Mouse (Mus musculus) cerebellum, adult 9-10 months (tissue): ENCODE measurements around the gene Gm21915.
A peak's percentile ranks its signal among the peaks of the same experiment; 100 is the strongest.

Source experiments
- DNase-seq: peaks from one replicate; pipeline ENCODE4 v3.0.0; 2022

Gene Gm21915

GRCm38 (mm10) chr9:40671323-40671930 is 1.0 kb downstream of the Gm21915 start:
- no peak for DNase-seq

DNA sequence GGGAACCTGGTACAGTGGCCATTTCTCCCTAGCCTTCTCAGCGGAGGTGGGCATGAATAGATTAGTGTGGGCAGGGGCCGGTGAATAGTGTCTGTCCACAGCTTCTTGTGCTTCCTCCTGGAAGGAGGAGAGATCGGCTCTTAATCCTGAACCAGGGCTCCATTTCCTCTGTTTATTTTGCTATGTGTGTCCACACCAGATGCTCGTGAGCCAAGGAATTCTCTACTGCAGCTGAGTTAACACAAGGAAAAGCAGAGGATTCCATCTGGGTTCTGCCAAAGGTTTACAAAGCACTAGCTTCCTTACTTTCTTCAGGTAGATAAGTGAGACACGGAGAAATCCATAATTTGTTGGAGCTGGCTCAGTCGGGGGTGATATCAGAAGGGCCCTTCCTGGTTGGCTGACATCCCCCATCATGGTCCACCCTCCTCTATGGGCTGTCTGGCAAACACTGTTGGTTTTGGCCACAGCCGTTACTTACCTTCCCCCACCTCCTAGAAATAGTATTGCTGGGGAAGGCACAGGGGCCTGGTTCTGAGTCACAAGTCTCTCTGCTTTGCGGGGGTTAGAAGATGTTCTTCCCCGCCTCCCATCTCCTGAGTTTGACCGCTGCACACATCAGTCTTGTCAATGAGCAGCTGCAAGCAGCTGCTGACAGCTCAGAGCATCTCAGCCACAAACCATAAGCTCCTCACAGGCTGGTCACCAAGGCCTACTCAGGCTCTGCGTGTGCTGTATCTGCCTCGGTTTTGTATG is 5.0 kb downstream of the Gm21915 start:
- DNase-seq = no peak

DNA sequence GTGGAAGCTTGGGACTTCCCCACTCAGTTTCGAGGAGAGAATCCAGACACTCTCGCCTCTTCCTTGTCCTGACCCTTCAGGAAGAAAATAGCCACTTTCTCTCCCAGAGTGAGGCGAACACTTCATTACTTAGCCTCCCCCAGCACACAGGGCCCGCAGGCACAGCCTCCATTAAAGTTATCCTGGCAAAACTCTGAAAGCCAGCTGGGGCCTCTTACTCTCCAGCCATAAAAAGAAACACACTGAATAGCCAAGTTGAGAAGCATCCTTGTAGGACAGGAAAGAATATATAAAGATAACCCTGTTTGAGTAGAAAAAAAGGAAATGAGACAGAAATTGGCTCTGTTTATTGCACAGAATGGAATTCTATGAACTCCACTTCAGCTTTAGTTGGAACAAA is 8.2 kb downstream of the Gm21915 start:
- DNase-seq = no peak

GRCm38 (mm10) chr9:40685801-40686420 is 15.5 kb downstream of the Gm21915 start, which contains the start of gene Clmp:
Gene Clmp, plus strand, starts transcription at chr9:40685962.
- DNase-seq = no peak

- DNase-seq = no peak
These were observed 16.0 kb downstream of the Gm21915 start for GRCm38 (mm10) chr9:40686421-40686899.

- no peak for DNase-seq
These were observed 16.6 kb downstream of the Gm21915 start for GRCm38 (mm10) chr9:40687053-40687452.

DNA sequence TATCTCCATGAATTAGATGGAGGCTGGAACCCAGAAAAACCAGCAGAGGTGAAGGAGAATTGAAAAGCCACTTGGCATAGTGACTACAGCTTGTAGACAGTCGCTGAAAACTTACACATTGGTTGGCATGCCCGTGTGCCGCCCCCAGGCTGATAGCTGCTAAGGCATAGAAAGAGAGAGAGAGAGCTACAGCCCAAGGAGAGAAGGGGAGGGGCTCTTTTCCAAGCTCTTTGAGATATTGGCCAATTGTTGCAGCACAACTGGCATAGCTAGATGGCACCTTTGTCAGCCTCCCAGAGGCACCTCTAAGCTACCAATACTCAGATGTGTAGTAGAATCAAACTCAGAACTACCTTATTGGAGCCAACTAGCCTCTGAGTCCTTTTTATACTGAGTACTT is 17.1 kb downstream of the Gm21915 start:
- no peak for DNase-seq

DNA sequence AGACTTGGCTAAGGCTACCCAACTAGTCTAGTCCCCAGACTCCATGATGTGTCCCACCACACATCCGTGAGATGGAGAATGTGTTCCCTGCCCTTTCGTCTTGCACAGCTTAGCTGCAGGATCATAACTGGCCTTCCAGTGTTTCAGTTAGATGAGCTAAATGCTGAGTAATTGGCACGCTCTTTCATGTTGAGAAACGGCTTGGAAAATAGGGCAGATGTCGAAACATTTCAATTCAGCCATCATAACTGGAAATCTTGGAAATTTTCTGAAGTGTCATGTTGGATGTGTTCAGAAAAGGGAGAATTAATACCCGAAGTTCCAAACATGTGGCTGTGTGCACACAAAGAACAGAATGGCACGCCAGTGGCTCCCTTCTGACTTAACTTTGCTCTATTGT is 20.1 kb downstream of the Gm21915 start:
- no peak for DNase-seq

DNA sequence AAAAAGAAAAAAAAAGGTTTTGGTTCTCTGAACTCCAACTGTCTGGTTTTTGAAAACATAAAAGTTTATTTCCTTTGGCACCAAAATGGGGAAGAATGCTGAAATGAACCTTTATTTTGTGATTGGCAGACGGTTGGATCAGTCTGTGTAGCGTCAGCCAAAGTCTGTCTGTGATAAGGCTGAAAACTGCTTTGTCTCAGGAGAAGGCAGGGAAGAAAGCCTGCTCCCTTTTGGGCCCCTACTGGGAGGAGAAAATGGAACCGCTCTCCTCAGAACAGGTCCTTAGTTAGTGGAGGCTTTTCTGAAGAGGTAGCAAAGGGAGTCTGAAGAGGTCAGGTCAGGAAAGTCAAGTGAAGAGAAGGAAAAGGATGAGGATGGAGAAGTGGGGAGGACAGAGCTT is 22.6 kb downstream of the Gm21915 start:
- DNase-seq = no peak

DNA sequence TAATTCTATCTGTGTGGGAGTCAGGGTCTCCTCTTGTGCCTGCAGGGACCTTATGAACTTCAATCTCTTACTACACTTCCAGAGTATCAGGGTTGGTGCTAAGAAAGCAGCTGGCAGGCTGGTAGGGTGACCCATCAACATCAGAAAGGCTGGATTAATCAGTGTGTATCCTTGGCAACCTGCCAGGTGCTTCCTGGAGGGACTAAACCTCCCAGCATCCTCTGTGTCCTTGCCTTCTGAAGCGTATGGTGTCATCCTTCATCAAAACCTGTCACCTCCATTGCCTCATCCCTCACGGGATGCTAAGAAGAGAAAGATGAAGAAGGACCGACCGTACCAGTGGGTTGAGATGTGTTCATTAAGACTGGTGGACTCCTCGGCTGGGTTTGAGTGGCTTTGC is 23.4 kb downstream of the Gm21915 start:
- no peak for DNase-seq

DNA sequence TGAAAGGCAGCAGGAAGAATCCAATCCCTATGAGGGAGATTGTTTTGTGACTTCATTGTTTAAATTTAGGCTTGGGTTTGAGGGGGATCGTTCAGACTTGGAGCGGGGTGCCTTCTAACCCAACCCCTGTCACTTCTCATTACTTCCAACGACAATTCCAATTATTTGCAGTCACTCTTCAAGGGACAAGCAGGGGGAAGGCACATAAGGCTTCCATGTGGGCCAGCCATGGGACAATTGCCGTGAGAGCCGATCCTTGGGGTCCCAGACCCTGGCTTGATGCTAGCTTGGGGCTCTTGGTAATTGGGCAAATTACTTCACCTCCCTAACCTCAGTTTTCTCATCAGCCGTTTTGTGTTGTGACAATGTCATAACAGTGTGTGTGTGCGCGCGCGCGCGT is 23.9 kb downstream of the Gm21915 start:
- no peak for DNase-seq

DNA sequence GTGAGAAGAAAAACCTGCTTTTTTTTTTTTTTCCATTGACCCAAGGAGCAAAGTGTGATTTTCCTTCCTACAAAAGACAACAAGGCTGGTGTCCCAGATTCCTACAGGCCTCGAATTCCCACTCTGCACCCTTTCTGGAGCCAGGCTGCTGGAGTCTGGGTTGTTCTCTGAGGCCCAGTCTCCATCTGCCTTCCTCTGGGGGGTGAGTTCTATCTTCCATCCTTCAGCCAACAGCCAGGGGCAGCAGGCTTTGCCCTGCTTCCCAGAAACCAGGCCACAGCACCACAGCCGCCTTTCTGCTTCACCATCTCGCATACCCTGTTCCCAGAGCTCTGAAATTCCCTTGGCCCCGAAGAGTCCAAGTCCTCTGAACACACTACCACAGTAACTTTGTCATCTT is 25.7 kb downstream of the Gm21915 start:
- no peak for DNase-seq

- DNase-seq = no peak
These were observed 28.8 kb downstream of the Gm21915 start for GRCm38 (mm10) chr9:40699194-40699593.

DNA sequence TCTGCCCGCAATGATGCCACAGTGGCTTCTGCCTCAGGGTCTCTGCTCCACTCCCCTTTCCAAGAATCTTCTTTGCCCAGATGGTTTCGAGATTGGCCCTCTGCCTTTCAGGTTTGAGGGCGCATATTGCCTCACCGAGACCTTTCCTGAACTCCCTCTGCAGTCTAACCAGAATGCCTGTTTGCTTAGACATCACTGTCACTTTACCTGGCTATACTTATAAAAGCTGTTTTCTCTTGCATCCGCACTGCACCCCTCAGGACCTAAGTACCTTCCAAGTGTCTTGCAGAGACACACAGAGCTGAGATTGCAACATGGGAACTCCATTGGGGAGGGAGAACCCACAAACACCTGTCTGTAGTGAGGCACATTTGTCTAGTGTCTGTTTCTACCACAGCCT is 29.8 kb downstream of the Gm21915 start:
- DNase-seq = no peak

DNA sequence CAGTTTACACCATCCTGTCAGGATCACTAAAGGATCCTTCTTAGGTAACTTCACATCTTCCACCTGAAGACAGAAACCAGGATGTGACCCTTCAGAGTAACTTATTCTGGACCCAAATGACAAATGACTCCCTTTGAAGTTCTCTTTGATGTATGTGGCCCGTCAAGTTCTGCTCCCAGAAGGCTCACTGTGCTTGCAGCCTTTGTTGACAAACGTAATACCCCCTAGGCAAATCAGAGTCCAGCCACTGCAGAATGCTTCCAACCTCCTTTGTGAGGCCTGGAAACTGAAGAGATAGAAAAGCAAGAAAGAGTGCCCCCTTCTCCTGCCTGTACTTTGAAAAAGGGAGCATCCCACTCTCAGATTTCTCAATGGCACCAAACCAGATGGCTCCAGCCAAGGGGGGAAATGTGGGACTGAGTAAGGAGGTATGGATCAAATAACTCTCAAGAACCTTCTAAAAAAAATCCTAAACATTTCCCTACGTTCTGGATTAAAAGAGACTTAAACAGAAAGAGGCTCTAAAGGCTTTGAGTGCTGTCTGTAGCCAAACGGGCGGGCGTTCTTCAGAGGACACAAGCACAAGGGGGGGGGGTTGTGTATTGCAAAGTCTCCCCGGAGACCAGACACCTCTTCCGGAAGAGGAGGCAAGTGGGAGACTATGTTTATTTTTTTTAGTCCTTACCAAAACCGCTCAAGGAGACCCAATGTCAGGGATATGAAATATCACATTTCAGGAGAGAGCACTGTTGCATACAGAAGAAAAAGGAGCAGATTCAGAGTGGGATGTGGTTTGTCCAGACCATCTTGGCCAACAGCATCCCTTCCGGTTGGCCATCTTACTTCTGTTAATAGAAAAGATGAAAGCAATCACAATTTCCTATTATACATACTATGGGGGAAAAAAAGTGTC is 34.2 kb downstream of the Gm21915 start:
- no peak for DNase-seq

DNA sequence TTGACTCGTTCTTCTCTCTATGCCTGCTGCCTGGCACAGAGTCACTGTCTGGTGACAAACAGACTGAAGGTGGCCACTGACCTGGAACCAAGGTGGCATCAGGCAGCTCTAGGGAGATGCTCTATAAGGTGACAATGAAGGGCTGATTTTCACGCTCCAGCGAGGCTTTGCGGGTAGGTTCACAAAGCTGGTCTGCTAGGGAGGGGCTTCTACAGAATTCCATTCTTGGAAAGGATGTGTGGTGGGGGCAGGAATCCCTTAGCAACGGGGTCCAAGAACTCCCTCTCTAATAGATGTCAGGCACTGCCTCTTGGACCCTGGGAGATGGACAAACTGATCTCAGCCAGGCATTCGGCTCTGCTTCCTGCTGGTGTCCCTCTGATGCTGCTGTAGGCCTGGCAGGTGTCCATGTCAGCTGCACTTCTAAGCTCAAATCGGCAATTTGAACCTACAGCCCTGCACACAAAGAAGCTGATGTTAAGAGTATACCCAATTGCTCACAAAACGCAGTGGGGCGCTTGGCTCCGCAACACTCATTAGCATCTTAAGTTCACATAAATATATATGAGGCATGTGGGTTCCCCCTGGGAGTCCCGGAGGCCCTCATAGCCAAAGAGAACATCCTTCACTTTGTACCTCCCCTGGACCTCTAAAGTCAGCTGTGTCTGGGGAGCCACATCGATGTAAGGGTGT is 38.2 kb downstream of the Gm21915 start:
- no peak for DNase-seq

DNA sequence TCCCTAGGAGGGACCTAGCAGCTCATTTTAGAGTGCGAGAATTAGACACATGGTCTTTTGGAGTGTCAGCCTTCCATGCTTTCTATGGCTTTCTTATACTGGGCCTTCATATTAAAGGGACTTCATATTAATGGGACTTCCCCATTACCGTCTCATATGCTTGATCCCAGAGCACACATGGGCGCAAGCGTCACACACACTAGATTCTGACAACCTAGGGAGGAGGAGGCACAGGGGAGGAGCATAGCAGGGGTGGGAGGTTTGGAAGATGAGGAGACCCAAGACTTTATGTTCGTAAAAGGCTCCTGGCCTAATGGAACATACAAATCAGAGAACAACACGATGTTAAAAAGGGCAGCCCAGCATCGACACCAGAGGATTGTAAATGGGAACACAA is 38.7 kb downstream of the Gm21915 start:
- DNase-seq = no peak

- no peak for DNase-seq
These were observed 39.2 kb downstream of the Gm21915 start for GRCm38 (mm10) chr9:40709587-40709986.

GRCm38 (mm10) chr9:40709991-40710390 is 39.6 kb downstream of the Gm21915 start:
- no peak for DNase-seq

- DNase-seq = no peak
These were observed 41.2 kb downstream of the Gm21915 start for GRCm38 (mm10) chr9:40711654-40712053.

DNA sequence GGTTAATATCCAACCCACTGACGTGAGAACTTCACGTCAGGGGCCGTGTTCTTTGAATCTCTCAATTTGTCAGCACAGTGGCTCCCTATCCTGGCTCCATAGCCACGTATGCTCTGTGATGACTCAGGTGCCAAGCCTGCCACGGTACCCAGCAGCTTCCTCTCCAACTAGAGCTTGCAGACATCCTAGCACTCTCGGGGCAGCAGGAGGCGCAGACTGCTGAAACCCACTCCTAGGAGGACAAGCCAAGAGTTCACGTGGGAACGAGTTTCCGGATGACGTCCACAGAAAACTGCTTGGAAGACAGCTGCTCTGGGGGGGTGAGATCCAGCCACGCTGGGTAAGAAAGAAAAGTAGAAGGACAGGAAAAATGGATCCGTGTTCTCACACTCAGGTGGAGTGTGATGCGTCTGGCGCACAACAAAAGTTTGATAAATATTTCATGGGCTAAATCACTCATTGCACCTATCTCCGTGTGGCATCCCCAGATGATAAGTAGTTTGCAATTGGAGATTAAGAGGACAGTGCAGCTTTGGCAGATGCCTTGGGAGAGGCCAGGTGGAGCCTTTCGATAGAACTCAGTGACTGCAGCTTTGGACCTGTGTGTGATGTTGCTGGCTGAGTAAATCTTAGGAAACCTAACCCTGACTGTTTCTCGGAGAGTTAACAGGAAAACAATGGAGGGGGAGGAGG is 46.9 kb downstream of the Gm21915 start:
- peak; percentile 61 for DNase-seq

GRCm38 (mm10) chr9:40717875-40718185 is 47.4 kb downstream of the Gm21915 start:
- no peak for DNase-seq
